Comparison of ENCODE assay signal across 8 mouse cellular contexts in genomic region chr3:127970891-127971290, GRCm38 (mm10).
A peak's percentile ranks its signal among the peaks of the same experiment; 100 is the strongest.
DNase-seq lines count a peak whose midpoint lies in the region; ATAC-seq and TF ChIP-seq lines count a peak whose summit lies in the region.

No protein-coding gene starts in this region.

- peak; percentile 46 for DNase-seq in forebrain, postnatal 0 days
- peak; percentile 31 for DNase-seq in embryonic facial prominence, embryonic 14.5 days (ENCODE audit: low spot score)
- DNase-seq in kidney, postnatal 0 days (ENCODE audit: low spot score), result peak; percentile 64
- peak; percentile 86 for DNase-seq in lung, embryonic 14.5 days
- peak; percentile 16 for DNase-seq in splenic B cell, adult 2 months (ENCODE audit: low read depth, low spot score)

- H3K4me2 ChIP-seq in forebrain, postnatal 0 days (ENCODE audit: low read depth), result no peak overlapping the region
- no peak overlapping the region for H3K4me2 ChIP-seq in forebrain, embryonic 12.5 days
- no peak overlapping the region for H3K4me2 ChIP-seq in embryonic facial prominence, embryonic 14.5 days (ENCODE audit: low read depth, low read length)
- no peak overlapping the region for H3K4me2 ChIP-seq in kidney, postnatal 0 days (ENCODE audit: low read length)
- no peak overlapping the region for H3K4me2 ChIP-seq in lung, embryonic 14.5 days

- no peak overlapping the region for H3K9ac ChIP-seq in forebrain, postnatal 0 days
- H3K9ac ChIP-seq in forebrain, embryonic 12.5 days, result no peak overlapping the region
- H3K9ac ChIP-seq in embryonic facial prominence, embryonic 14.5 days (ENCODE audit: low read depth, low read length), result no peak overlapping the region
- H3K9ac ChIP-seq in kidney, postnatal 0 days (ENCODE audit: low read depth, low read length), result no peak overlapping the region
- no peak overlapping the region for H3K9ac ChIP-seq in lung, embryonic 14.5 days

- ATAC-seq in forebrain, postnatal 0 days, result no peak
- no peak for ATAC-seq in forebrain, embryonic 12.5 days (ENCODE audit: low FRiP score)
- ATAC-seq in CD4-positive, CD25-positive, alpha-beta regulatory T cell, adult 4 months, result peak; percentile 41
- no peak for ATAC-seq in embryonic facial prominence, embryonic 14.5 days (ENCODE audit: low read depth)
- no peak for ATAC-seq in kidney, postnatal 0 days (replicated peaks; ENCODE audit: low FRiP score, low read depth)
- no peak for ATAC-seq in lung, embryonic 14.5 days (ENCODE audit: insufficient read depth)

- H3K27me3 ChIP-seq in forebrain, postnatal 0 days (ENCODE audit: insufficient read depth, low read length), result no peaks in the 10 kb centered on the region
- H3K27me3 ChIP-seq in forebrain, embryonic 12.5 days, result no peaks in the 10 kb centered on the region
- H3K27me3 ChIP-seq in embryonic facial prominence, embryonic 14.5 days (replicated peaks; ENCODE audit: control insufficient read depth, insufficient read depth, low read length), result no peaks in the 10 kb centered on the region
- H3K27me3 ChIP-seq in kidney, postnatal 0 days (ENCODE audit: insufficient read depth, low read length), result no peaks in the 10 kb centered on the region
- H3K27me3 ChIP-seq in lung, embryonic 14.5 days (ENCODE audit: insufficient read depth, low read length), result no peaks in the 10 kb centered on the region
- H3K27me3 ChIP-seq in splenic B cell, adult 2 months (ENCODE audit: control insufficient read depth, insufficient read depth, low read length, poor library complexity, severe bottlenecking), result no peaks in the 10 kb centered on the region

- no peaks in the 10 kb centered on the region for H3K36me3 ChIP-seq in forebrain, postnatal 0 days (ENCODE audit: insufficient read depth)
- no peaks in the 10 kb centered on the region for H3K36me3 ChIP-seq in forebrain, embryonic 12.5 days (replicated peaks)
- H3K36me3 ChIP-seq in embryonic facial prominence, embryonic 14.5 days (ENCODE audit: control insufficient read depth, insufficient read depth, low read length), result no peaks in the 10 kb centered on the region
- no peaks in the 10 kb centered on the region for H3K36me3 ChIP-seq in kidney, postnatal 0 days (ENCODE audit: insufficient read depth, low read length)
- no peaks in the 10 kb centered on the region for H3K36me3 ChIP-seq in lung, embryonic 14.5 days (ENCODE audit: insufficient read depth)
- H3K36me3 ChIP-seq in splenic B cell, adult 2 months (ENCODE audit: control insufficient read depth, insufficient read depth, low read length, poor library complexity, severe bottlenecking), result no peaks in the 10 kb centered on the region

- WGBS in forebrain, postnatal 0 days, result 8% methylated on average over 5 of the region's 5 CpGs
- WGBS in forebrain, embryonic 12.5 days, result 2% methylated on average over 5 of the region's 5 CpGs
- whole genome bisulfite sequencing in bone marrow, adult 2 months, result 10% methylated on average over 5 of the region's 5 CpGs
- WGBS in embryonic facial prominence, embryonic 14.5 days, result 6% methylated on average over 5 of the region's 5 CpGs
- WGBS in kidney, postnatal 0 days, result 7% methylated on average over 5 of the region's 5 CpGs
- 2% methylated on average over 5 of the region's 5 CpGs for WGBS in lung, embryonic 14.5 days

- no peak for TF ChIP-seq POLR2A in bone marrow, adult 2 months (IDR thresholded peaks at IDR 0.05; ENCODE audit: borderline replicate concordance, control insufficient read depth, low read depth, low read length)

- H3K27ac ChIP-seq in forebrain, postnatal 0 days (ENCODE audit: low read depth, low read length), result no peak overlapping the region
- no peak overlapping the region for H3K27ac ChIP-seq in forebrain, embryonic 12.5 days
- H3K27ac ChIP-seq in bone marrow, adult 2 months (ENCODE audit: control insufficient read depth, insufficient read depth, low read depth, low read length, poor library complexity), result no peak overlapping the region
- no peak overlapping the region for H3K27ac ChIP-seq in embryonic facial prominence, embryonic 14.5 days (replicated peaks; ENCODE audit: low read depth, low read length)
- no peak overlapping the region for H3K27ac ChIP-seq in kidney, postnatal 0 days
- no peak overlapping the region for H3K27ac ChIP-seq in lung, embryonic 14.5 days (ENCODE audit: low read depth)

- no peaks in the 10 kb centered on the region for H3K4me1 ChIP-seq in forebrain, postnatal 0 days (ENCODE audit: insufficient read depth)
- H3K4me1 ChIP-seq in forebrain, embryonic 12.5 days, result no peaks in the 10 kb centered on the region
- H3K4me1 ChIP-seq in bone marrow, adult 2 months (ENCODE audit: control insufficient read depth, insufficient read depth, low read length), result no peaks in the 10 kb centered on the region
- no peaks in the 10 kb centered on the region for H3K4me1 ChIP-seq in embryonic facial prominence, embryonic 14.5 days (ENCODE audit: control insufficient read depth, insufficient read depth, low read length)
- H3K4me1 ChIP-seq in kidney, postnatal 0 days (replicated peaks; ENCODE audit: insufficient read depth, low read length), result no peaks in the 10 kb centered on the region
- H3K4me1 ChIP-seq in lung, embryonic 14.5 days (ENCODE audit: insufficient read depth), result no peaks in the 10 kb centered on the region

- no peak overlapping the region for H3K4me3 ChIP-seq in forebrain, postnatal 0 days (ENCODE audit: low read depth, low read length)
- no peak overlapping the region for H3K4me3 ChIP-seq in forebrain, embryonic 12.5 days (replicated peaks)
- no peak overlapping the region for H3K4me3 ChIP-seq in bone marrow, adult 2 months (replicated peaks; ENCODE audit: control insufficient read depth, low read depth, low read length)
- H3K4me3 ChIP-seq in embryonic facial prominence, embryonic 14.5 days (ENCODE audit: low read depth, low read length), result no peak overlapping the region
- H3K4me3 ChIP-seq in kidney, postnatal 0 days (replicated peaks; ENCODE audit: low read depth, low read length), result no peak overlapping the region
- H3K4me3 ChIP-seq in lung, embryonic 14.5 days (ENCODE audit: low read depth, low read length), result no peak overlapping the region

- TF ChIP-seq CTCF in forebrain, postnatal 0 days (IDR thresholded peaks at IDR 0.05; ENCODE audit: low read depth), result peak; percentile 67
- peak; percentile 59 for TF ChIP-seq CTCF in bone marrow, adult 2 months (IDR thresholded peaks at IDR 0.05; ENCODE audit: control insufficient read depth, insufficient read depth, low read length)
- peak; percentile 81 for TF ChIP-seq CTCF in kidney, postnatal 0 days (IDR thresholded peaks at IDR 0.05; ENCODE audit: low read depth)
- peak; percentile 81 for TF ChIP-seq CTCF in lung, embryonic 14.5 days (IDR thresholded peaks at IDR 0.05; ENCODE audit: low read depth)

- no peaks in the 10 kb centered on the region for H3K9me3 ChIP-seq in forebrain, postnatal 0 days (ENCODE audit: low read length)
- H3K9me3 ChIP-seq in forebrain, embryonic 12.5 days, result no peaks in the 10 kb centered on the region
- H3K9me3 ChIP-seq in embryonic facial prominence, embryonic 14.5 days (ENCODE audit: control insufficient read depth, low read length), result no peaks in the 10 kb centered on the region
- no peaks in the 10 kb centered on the region for H3K9me3 ChIP-seq in kidney, postnatal 0 days (replicated peaks; ENCODE audit: low read length)
- H3K9me3 ChIP-seq in lung, embryonic 14.5 days (ENCODE audit: low read depth, low read length), result no peaks in the 10 kb centered on the region

Comparison
In these comparisons a context has a peak if more than half of its experiments do, and no peak if none do; other contexts are left out.
1. DNase-seq: peak in every context shown above with its lines; median percentile 86 in lung, embryonic 14.5 days; 64 in kidney, postnatal 0 days; 46 in forebrain, postnatal 0 days; 31 in embryonic facial prominence, embryonic 14.5 days; 16 in splenic B cell, adult 2 months.